Mouse (Mus musculus) CD4-positive, CD25-positive, alpha-beta regulatory T cell (primary cell): ENCODE measurements around the gene Trim42. TPM values are rescaled to one million over a fixed set of nuclear protein-coding genes. Genes with fewer than 3 reads are reported as not detected.

Experiments
- polyA plus RNA-seq: library from polyadenylated mRNA; unstranded; fragments of 100-300 nt; shearing (Covaris generic); gene quantifications from one replicate; pipeline ENCODE4 v1.2.1, GENCODE M21; 2017

Trim42 gene
- not detected for polyA plus RNA-seq

DNA sequence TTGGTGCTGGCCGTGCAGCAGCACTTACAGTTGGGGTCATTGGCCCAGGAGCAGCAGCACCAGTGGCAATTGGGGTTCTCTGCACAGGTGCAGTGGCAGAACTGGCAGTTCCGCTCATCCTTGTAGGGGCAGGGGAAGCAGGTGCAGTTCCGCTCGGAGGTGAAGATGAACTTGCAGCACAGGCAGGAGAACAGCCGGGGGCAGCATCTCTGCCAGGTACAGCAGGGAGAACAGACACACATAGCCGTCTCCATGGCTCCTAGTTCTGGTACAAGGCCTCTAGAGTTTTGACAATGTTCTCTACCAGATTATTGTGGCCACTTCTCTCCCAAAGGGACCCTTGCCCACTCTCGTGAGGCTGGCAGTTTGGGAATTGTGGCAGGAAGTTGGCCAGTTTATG, at the start of gene Trim42:
Gene Trim42, minus strand, starts transcription at position 368 of the 400 bp plus-strand sequence.

